Mouse (Mus musculus) thymus, adult 2 months (tissue): ENCODE data around the gene Coq8b.

Experiments
- CTCF ChIP-seq: fragments of 200-500 bp; IDR thresholded peaks from 2 replicates; pipeline ENCODE4 v1.5.1; 2012; ENCODE audit warnings: mild to moderate bottlenecking, control low read depth, low read length, moderate library complexity, borderline replicate concordance; ENCODE audit not compliant: control insufficient read depth, poor library complexity, insufficient read depth; ENCODE audit errors: extremely low read depth
- POLR2A ChIP-seq: fragments of 200-500 bp; IDR thresholded peaks from 2 replicates; pipeline ENCODE4 v1.6.1; 2012; ENCODE audit warnings: mild to moderate bottlenecking, low read length, control low read depth, moderate library complexity; ENCODE audit not compliant: control insufficient read depth, poor library complexity, insufficient read depth; ENCODE audit errors: extremely low read depth

GRCm38 (mm10) chr7:27257852-27258204, 25.0 kb downstream of the Coq8b start:
- TF ChIP-seq POLR2A (no peak), CTCF (no peak)
